Mouse (Mus musculus): ENCODE results near the gene Gm17728. TPM values are rescaled to one million over a fixed set of nuclear protein-coding genes. Genes with fewer than 3 reads are reported as not detected.
"Not testable (repeated sequence)": the region's sequence is repeated elsewhere in the genome, so short reads cannot be mapped to it uniquely, and the experiment has no call there.

Gene Gm17728
- not detected in 2 replicates for polyA plus RNA-seq (2015; fragmentation: Nextera tagmentation; extraction: Ambion mirVana)

- not testable (repeated sequence) for H3K4me3 ChIP-seq (ENCODE audit: low read length); H3K36me3 ChIP-seq (ENCODE audit: insufficient read depth, low read length); H3K27me3 ChIP-seq (ENCODE audit: insufficient read depth, low read length); H3K9me3 ChIP-seq (ENCODE audit: low read length); H3K4me1 ChIP-seq (ENCODE audit: insufficient read depth, low read length); ATAC-seq (ENCODE audit: low FRiP score, low TSS enrichment); H3K4me2 ChIP-seq (replicated peaks; ENCODE audit: low read depth, low read length); H3K27ac ChIP-seq (ENCODE audit: low read length); H3K9ac ChIP-seq (replicated peaks; ENCODE audit: low read length)
- WGBS = 95% methylated on average over 8 of the region's 8 CpGs
These were observed at the start of gene Gm17728 for GRCm38 (mm10) chr17:9421760-9422159. Gene Gm17728, plus strand, starts transcription at chr17:9422060.

- Histone ChIP-seq H3K4me2 (replicated peaks; ENCODE audit: low read depth, low read length) (no peak overlapping the region), H3K27me3 (ENCODE audit: insufficient read depth, low read length) (no peaks in the 10 kb centered on the region), H3K27ac (ENCODE audit: low read length) (no peak overlapping the region), H3K9ac (replicated peaks; ENCODE audit: low read length) (no peak overlapping the region), H3K36me3 (ENCODE audit: insufficient read depth, low read length) (no peaks in the 10 kb centered on the region), H3K4me3 (ENCODE audit: low read length) (no peak overlapping the region), H3K9me3 (ENCODE audit: low read length) (0 out of 2 replicates have a peak, but pooled peaks cover 3% of the 10 kb centered on the region), H3K4me1 (ENCODE audit: insufficient read depth, low read length) (no peaks in the 10 kb centered on the region)
- 88% methylated on average over 7 of the region's 7 CpGs for WGBS
- ATAC-seq (ENCODE audit: low FRiP score, low TSS enrichment) = no peak
These were observed 24.4 kb upstream of the Gm17728 start for GRCm38 (mm10) chr17:9397493-9397892.

- Histone ChIP-seq H3K4me1 (ENCODE audit: insufficient read depth, low read length) (no peaks in the 10 kb centered on the region), H3K9ac (replicated peaks; ENCODE audit: low read length) (no peak overlapping the region), H3K27ac (ENCODE audit: low read length) (no peak overlapping the region), H3K27me3 (ENCODE audit: insufficient read depth, low read length) (no peaks in the 10 kb centered on the region), H3K4me3 (ENCODE audit: low read length) (no peak overlapping the region), H3K9me3 (ENCODE audit: low read length) (0 out of 2 replicates have a peak, but pooled peaks cover 3% of the 10 kb centered on the region), H3K36me3 (ENCODE audit: insufficient read depth, low read length) (no peaks in the 10 kb centered on the region), H3K4me2 (replicated peaks; ENCODE audit: low read depth, low read length) (no peak overlapping the region)
- ATAC-seq (ENCODE audit: low FRiP score, low TSS enrichment) = no peak
- WGBS = 39% methylated on average over 4 of the region's 4 CpGs
These were observed 23.3 kb upstream of the Gm17728 start for GRCm38 (mm10) chr17:9398551-9398950.

GRCm38 (mm10) chr17:9403991-9404390 is 17.9 kb upstream of the Gm17728 start:
- H3K9ac ChIP-seq (replicated peaks; ENCODE audit: low read length) = no peak overlapping the region
- no peak overlapping the region for H3K4me2 ChIP-seq (replicated peaks; ENCODE audit: low read depth, low read length)
- 88% methylated on average over 3 of the region's 3 CpGs for WGBS

GRCm38 (mm10) chr17:9407640-9408039 is 14.2 kb upstream of the Gm17728 start:
- ATAC-seq (ENCODE audit: low FRiP score, low TSS enrichment) = no peak
- Histone ChIP-seq H3K4me1 (ENCODE audit: insufficient read depth, low read length) (no peaks in the 10 kb centered on the region), H3K27me3 (ENCODE audit: insufficient read depth, low read length) (no peaks in the 10 kb centered on the region), H3K36me3 (ENCODE audit: insufficient read depth, low read length) (no peaks in the 10 kb centered on the region), H3K9me3 (ENCODE audit: low read length) (no peaks in the 10 kb centered on the region), H3K9ac (replicated peaks; ENCODE audit: low read length) (no peak overlapping the region), H3K4me2 (replicated peaks; ENCODE audit: low read depth, low read length) (no peak overlapping the region), H3K27ac (ENCODE audit: low read length) (no peak overlapping the region), H3K4me3 (ENCODE audit: low read length) (no peak overlapping the region)
- 72% methylated on average over 6 of the region's 6 CpGs for WGBS

More at GRCm38 (mm10) chr17:9403991-9404390, 17.9 kb upstream of the Gm17728 start:
- Histone ChIP-seq H3K36me3 (ENCODE audit: insufficient read depth, low read length) (no peaks in the 10 kb centered on the region), H3K9me3 (ENCODE audit: low read length) (0 out of 2 replicates have a peak, but pooled peaks cover 3% of the 10 kb centered on the region), H3K27ac (ENCODE audit: low read length) (no peak overlapping the region), H3K4me3 (ENCODE audit: low read length) (no peak overlapping the region), H3K27me3 (ENCODE audit: insufficient read depth, low read length) (no peaks in the 10 kb centered on the region), H3K4me1 (ENCODE audit: insufficient read depth, low read length) (no peaks in the 10 kb centered on the region)
- no peak for ATAC-seq (ENCODE audit: low FRiP score, low TSS enrichment)

- H3K9me3 ChIP-seq (ENCODE audit: low read length) = peaks cover 8% of the 10 kb centered on the region
- H3K4me3 ChIP-seq (ENCODE audit: low read length) = no peak overlapping the region
- no peaks in the 10 kb centered on the region for H3K4me1 ChIP-seq (ENCODE audit: insufficient read depth, low read length)
- no peak overlapping the region for H3K27ac ChIP-seq (ENCODE audit: low read length)
- no peaks in the 10 kb centered on the region for H3K27me3 ChIP-seq (ENCODE audit: insufficient read depth, low read length)
- no peak overlapping the region for H3K4me2 ChIP-seq (replicated peaks; ENCODE audit: low read depth, low read length)
- no peaks in the 10 kb centered on the region for H3K36me3 ChIP-seq (ENCODE audit: insufficient read depth, low read length)
- 80% methylated on average over 2 of the region's 2 CpGs for WGBS
- ATAC-seq (ENCODE audit: low FRiP score, low TSS enrichment) = no peak
- no peak overlapping the region for H3K9ac ChIP-seq (replicated peaks; ENCODE audit: low read length)
These were observed 2.8 kb upstream of the Gm17728 start for GRCm38 (mm10) chr17:9419016-9419415.

- no peaks in the 10 kb centered on the region for H3K36me3 ChIP-seq (ENCODE audit: insufficient read depth, low read length)
- no peak overlapping the region for H3K4me3 ChIP-seq (ENCODE audit: low read length)
- no peaks in the 10 kb centered on the region for H3K27me3 ChIP-seq (ENCODE audit: insufficient read depth, low read length)
- WGBS = 34% methylated on average over 7 of the region's 7 CpGs
- no peaks in the 10 kb centered on the region for H3K4me1 ChIP-seq (ENCODE audit: insufficient read depth, low read length)
- peak; percentile 70; the same call in 1 of the 2 replicates for ATAC-seq (ENCODE audit: low FRiP score, low TSS enrichment)
- no peak overlapping the region for H3K4me2 ChIP-seq (replicated peaks; ENCODE audit: low read depth, low read length)
- no peak overlapping the region for H3K9ac ChIP-seq (replicated peaks; ENCODE audit: low read length)
- no peak overlapping the region for H3K27ac ChIP-seq (ENCODE audit: low read length)
- H3K9me3 ChIP-seq (ENCODE audit: low read length) = peaks cover 2% of the 10 kb centered on the region; the same call in 1 of the 2 replicates
These were observed 6.6 kb downstream of the Gm17728 start for GRCm38 (mm10) chr17:9428374-9428994.

- no peaks in the 10 kb centered on the region for H3K4me1 ChIP-seq (ENCODE audit: insufficient read depth, low read length)
- no peak overlapping the region for H3K4me2 ChIP-seq (replicated peaks; ENCODE audit: low read depth, low read length)
- ATAC-seq (ENCODE audit: low FRiP score, low TSS enrichment) = no peak
- H3K9me3 ChIP-seq (ENCODE audit: low read length) = no peaks in the 10 kb centered on the region
- no peak overlapping the region for H3K9ac ChIP-seq (replicated peaks; ENCODE audit: low read length)
- no peaks in the 10 kb centered on the region for H3K36me3 ChIP-seq (ENCODE audit: insufficient read depth, low read length)
- H3K27me3 ChIP-seq (ENCODE audit: insufficient read depth, low read length) = no peaks in the 10 kb centered on the region
- no peak overlapping the region for H3K27ac ChIP-seq (ENCODE audit: low read length)
- H3K4me3 ChIP-seq (ENCODE audit: low read length) = no peak overlapping the region
- WGBS = 80% methylated on average over 4 of the region's 4 CpGs
These were observed 18.3 kb downstream of the Gm17728 start for GRCm38 (mm10) chr17:9439997-9440655.

- Histone ChIP-seq H3K27me3 (ENCODE audit: insufficient read depth, low read length) (no peaks in the 10 kb centered on the region), H3K4me1 (ENCODE audit: insufficient read depth, low read length) (no peaks in the 10 kb centered on the region), H3K27ac (ENCODE audit: low read length) (no peak overlapping the region), H3K9me3 (ENCODE audit: low read length) (no peaks in the 10 kb centered on the region), H3K4me3 (ENCODE audit: low read length) (no peak overlapping the region), H3K9ac (replicated peaks; ENCODE audit: low read length) (no peak overlapping the region), H3K4me2 (replicated peaks; ENCODE audit: low read depth, low read length) (no peak overlapping the region), H3K36me3 (ENCODE audit: insufficient read depth, low read length) (no peaks in the 10 kb centered on the region)
- 64% methylated on average over 5 of the region's 5 CpGs for WGBS
- ATAC-seq (ENCODE audit: low FRiP score, low TSS enrichment) = no peak
These were observed 34.5 kb downstream of the Gm17728 start for GRCm38 (mm10) chr17:9456406-9456805.

GRCm38 (mm10) chr17:9460904-9461303 is 39.0 kb downstream of the Gm17728 start:
- no peak for ATAC-seq (ENCODE audit: low FRiP score, low TSS enrichment)
- no peak overlapping the region for H3K27ac ChIP-seq (ENCODE audit: low read length)
- H3K36me3 ChIP-seq (ENCODE audit: insufficient read depth, low read length) = no peaks in the 10 kb centered on the region
- H3K4me1 ChIP-seq (ENCODE audit: insufficient read depth, low read length) = no peaks in the 10 kb centered on the region
- H3K4me2 ChIP-seq (replicated peaks; ENCODE audit: low read depth, low read length) = no peak overlapping the region
- H3K9me3 ChIP-seq (ENCODE audit: low read length) = no peaks in the 10 kb centered on the region
- no peaks in the 10 kb centered on the region for H3K27me3 ChIP-seq (ENCODE audit: insufficient read depth, low read length)
- H3K4me3 ChIP-seq (ENCODE audit: low read length) = no peak overlapping the region
- H3K9ac ChIP-seq (replicated peaks; ENCODE audit: low read length) = no peak overlapping the region
- WGBS = 57% methylated on average over 2 of the region's 2 CpGs
